Mouse (Mus musculus) kidney, embryonic 16.5 days (tissue): ENCODE measurements at regions not wholly inside any gene's neighbourhood (a gene's known extent, or its start where the extent isn't known, plus 50 kb on each side); places are given as distances from the start of the nearest gene placed in this dataset.

Experiments
- ATAC-seq: fragments of 200-750 bp; cut with Nextera tagmentation; 2 replicates; pipeline ENCODE4 v1.8.0; 2017; ENCODE audit warnings: moderate TSS enrichment; ENCODE audit not compliant: low FRiP score, low TSS enrichment
- H3K27ac ChIP-seq: fragments of 300-500 bp; sonication (generic); 2 replicates; pipeline ENCODE4 v1.5.1; 2014; ENCODE audit warnings: low read length
- H3K27me3 ChIP-seq: fragments of 300-500 bp; sonication (generic); 2 replicates; pipeline ENCODE4 v1.6.1; 2014; ENCODE audit warnings: low read length, control low read depth, mixed read lengths; ENCODE audit not compliant: insufficient read depth
- H3K36me3 ChIP-seq: fragments of 300-500 bp; sonication (generic); 2 replicates; pipeline ENCODE4 v1.6.1; 2014; ENCODE audit warnings: low read length, control low read depth, mixed read lengths; ENCODE audit not compliant: insufficient read depth
- H3K4me1 ChIP-seq: fragments of 300-500 bp; sonication (generic); 2 replicates; pipeline ENCODE4 v1.6.1; 2014; ENCODE audit warnings: low read length, control low read depth, mixed read lengths; ENCODE audit not compliant: insufficient read depth
- H3K4me2 ChIP-seq: fragments of 300-500 bp; sonication (generic); replicated peaks from 2 replicates; pipeline ENCODE4 v1.6.1; 2014; ENCODE audit warnings: low read depth, low read length
- H3K4me3 ChIP-seq: fragments of 300-500 bp; sonication (generic); 2 replicates; pipeline ENCODE4 v1.5.1; 2014; ENCODE audit warnings: mild to moderate bottlenecking, low read length
- H3K9ac ChIP-seq: fragments of 300-500 bp; sonication (generic); replicated peaks from 2 replicates; pipeline ENCODE4 v1.6.1; 2014; ENCODE audit warnings: low read length
- H3K9me3 ChIP-seq: fragments of 300-500 bp; sonication (generic); 2 replicates; pipeline ENCODE4 v1.6.1; 2016; ENCODE audit warnings: low read length, control low read depth
- WGBS: fragments of 180-500 bp; shearing (Covaris S2); extraction: QIAGEN DNeasy Blood & Tissue Kit; methylation state at CpG from one replicate; pipeline ENCODE4 v1.1.7; 2014; 5-methylcytosine and 5-hydroxymethylcytosine counted together

DNA sequence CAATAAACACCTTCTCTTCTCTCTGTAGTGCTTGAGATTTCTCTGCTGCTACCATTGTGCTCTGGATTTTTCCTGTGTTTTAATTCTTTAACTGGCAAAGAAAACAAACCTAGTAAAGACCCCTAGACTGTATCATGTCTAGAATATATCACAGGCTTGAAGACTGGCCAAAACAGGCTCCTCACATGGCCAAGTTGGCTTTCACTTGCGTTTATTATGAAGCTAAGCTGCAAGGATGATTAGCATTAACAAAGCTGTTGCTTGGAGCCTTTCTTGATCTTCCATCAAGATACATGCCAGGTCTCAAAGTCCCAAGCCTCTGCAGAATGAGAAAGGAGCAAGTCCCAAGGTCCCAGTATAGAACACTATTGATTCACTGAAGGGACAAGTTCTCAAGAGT, 551.9 kb upstream of the Klf4 start:
- Histone ChIP-seq H3K36me3 (no peaks in the 10 kb centered on the region), H3K27me3 (no peaks in the 10 kb centered on the region), H3K9me3 (no peaks in the 10 kb centered on the region), H3K9ac (no peak overlapping the region), H3K27ac (no peak overlapping the region), H3K4me2 (no peak overlapping the region), H3K4me3 (no peak overlapping the region), H3K4me1 (no peaks in the 10 kb centered on the region)
- WGBS = 80% methylated on average over 1 of the region's 1 CpGs
- ATAC-seq = no peak

DNA sequence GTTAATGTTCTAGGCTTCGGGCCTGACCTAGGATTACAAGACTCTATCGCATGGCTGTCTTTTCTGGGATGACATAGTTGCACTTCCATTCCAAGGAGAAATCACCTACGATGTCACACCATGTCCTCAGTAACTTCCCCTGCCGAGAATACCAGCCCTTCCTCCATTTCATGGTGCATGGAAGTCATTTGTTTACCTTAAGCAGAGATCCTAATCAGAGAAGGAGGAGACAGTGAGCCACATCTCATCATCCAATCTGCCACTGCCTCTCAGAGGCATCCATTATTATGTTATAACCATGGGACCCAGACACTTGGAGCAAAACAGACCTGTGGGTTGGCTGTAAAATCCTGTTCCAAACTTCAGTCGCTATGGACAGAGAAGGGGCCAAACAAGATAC, 550.1 kb upstream of the Klf4 start:
- H3K9ac ChIP-seq = no peak overlapping the region
- no peak for ATAC-seq
- H3K4me1 ChIP-seq = no peaks in the 10 kb centered on the region
- 78% methylated on average over 5 of the region's 5 CpGs for WGBS
- H3K27me3 ChIP-seq = no peaks in the 10 kb centered on the region
- no peak overlapping the region for H3K27ac ChIP-seq
- H3K4me2 ChIP-seq = no peak overlapping the region
- H3K9me3 ChIP-seq = no peaks in the 10 kb centered on the region
- H3K4me3 ChIP-seq = no peak overlapping the region
- no peaks in the 10 kb centered on the region for H3K36me3 ChIP-seq

DNA sequence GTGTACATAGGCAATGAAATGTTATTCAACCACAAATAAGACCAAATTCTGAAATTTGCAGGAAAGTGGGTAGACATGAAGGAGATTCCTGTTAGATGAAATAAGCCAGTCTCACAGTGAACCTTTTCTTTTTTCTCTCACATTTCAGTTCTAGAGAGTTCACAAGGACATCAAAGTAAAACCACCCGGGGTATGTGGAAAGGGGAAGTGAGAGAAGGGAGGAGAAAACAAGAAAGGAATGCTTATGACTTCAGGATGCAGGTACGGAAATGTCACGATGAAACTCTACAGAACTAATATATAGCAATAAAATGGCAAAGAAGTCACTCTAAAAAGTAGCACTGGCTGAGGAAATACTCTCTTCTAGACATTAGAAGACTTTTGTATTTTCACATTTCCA, 548.7 kb upstream of the Klf4 start:
- Histone ChIP-seq H3K4me1 (no peaks in the 10 kb centered on the region), H3K4me3 (no peak overlapping the region), H3K4me2 (no peak overlapping the region), H3K36me3 (no peaks in the 10 kb centered on the region), H3K9ac (no peak overlapping the region), H3K9me3 (no peaks in the 10 kb centered on the region), H3K27ac (no peak overlapping the region), H3K27me3 (no peaks in the 10 kb centered on the region)
- 55% methylated on average over 3 of the region's 3 CpGs for WGBS
- no peak for ATAC-seq

DNA sequence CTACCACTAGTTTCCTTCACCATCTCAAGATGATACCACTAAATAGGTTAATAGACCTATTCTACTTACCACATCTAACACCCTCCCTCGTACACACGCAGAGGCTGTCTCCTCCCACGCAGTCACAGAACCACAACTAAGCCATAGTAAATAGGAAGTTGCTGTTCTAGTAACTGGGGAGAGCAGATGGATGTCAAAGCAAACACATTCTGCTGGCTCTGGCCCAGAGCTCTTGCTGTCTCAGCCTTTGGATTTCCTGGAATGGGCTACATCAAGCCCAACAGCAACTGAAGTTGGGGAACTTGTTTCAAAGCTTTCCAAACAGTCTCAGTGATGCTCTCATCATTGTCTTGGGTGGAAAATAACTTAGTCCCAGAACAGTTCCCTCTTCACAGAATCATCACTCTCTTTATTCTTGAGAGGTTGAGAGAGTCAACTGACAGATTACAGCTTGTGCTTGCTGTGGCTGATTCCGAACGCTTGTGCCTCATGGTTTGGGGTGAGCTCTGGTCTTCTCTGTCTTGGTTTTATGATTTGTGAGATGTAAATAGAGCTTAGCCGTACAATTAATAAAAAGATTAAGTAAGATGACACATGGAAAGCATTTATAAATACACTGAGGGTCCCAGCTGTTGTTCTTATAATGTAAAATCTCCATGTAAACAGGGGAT, 538.5 kb upstream of the Klf4 start:
- Histone ChIP-seq H3K9me3 (no peaks in the 10 kb centered on the region), H3K9ac (no peak overlapping the region), H3K27ac (no peak overlapping the region), H3K4me3 (no peak overlapping the region), H3K36me3 (no peaks in the 10 kb centered on the region), H3K27me3 (no peaks in the 10 kb centered on the region), H3K4me1 (no peaks in the 10 kb centered on the region), H3K4me2 (no peak overlapping the region)
- 53% methylated on average over 6 of the region's 6 CpGs for WGBS
- ATAC-seq = no peak

DNA sequence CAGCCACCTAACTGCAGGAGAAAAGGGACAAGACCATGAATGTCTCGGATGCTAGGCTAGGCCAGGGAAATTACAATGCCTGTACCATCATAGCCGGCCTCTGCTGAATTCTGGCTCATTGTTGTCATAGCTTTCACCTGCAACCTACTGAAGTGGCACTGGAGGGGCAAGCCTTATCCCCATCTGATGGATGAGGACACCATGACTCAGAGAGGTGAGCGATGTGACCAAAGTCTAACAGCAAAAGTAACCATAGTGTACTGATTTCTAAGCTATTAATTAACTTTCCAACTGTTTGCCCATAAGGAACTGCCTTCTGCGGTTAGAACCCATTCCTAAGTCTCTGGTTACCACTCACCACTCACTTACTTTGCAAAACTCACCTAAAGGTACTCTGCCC, 536.6 kb upstream of the Klf4 start:
- Histone ChIP-seq H3K36me3 (no peaks in the 10 kb centered on the region), H3K9me3 (no peaks in the 10 kb centered on the region), H3K4me3 (no peak overlapping the region), H3K4me1 (no peaks in the 10 kb centered on the region), H3K9ac (no peak overlapping the region), H3K4me2 (no peak overlapping the region), H3K27me3 (no peaks in the 10 kb centered on the region), H3K27ac (no peak overlapping the region)
- ATAC-seq = no peak
- 94% methylated on average over 4 of the region's 4 CpGs for WGBS

DNA sequence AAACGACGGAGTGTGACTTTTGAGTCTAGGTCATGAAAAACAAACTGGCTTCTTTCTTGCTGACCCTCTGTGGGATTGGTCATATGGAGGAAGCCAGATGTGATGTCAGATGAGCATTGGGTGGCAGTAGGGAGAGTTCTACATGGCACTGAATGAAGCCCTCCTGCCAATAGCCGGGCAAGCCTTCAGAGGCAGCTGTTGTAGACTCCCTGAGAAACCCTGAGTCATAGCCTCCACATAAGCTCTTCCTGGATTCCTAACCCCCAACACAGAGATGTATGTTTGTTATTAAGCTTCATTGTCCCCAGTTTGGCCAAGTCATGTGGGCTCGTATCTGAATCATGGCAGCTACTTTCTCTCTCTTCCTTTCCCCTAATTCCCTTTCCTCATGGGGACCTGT, 532.4 kb upstream of the Klf4 start:
- H3K9me3 ChIP-seq = no peaks in the 10 kb centered on the region
- H3K4me3 ChIP-seq = no peak overlapping the region
- no peaks in the 10 kb centered on the region for H3K4me1 ChIP-seq
- ATAC-seq = no peak
- no peaks in the 10 kb centered on the region for H3K36me3 ChIP-seq
- no peak overlapping the region for H3K4me2 ChIP-seq
- no peak overlapping the region for H3K9ac ChIP-seq
- H3K27ac ChIP-seq = no peak overlapping the region
- 94% methylated on average over 4 of the region's 4 CpGs for WGBS
- H3K27me3 ChIP-seq = no peaks in the 10 kb centered on the region

DNA sequence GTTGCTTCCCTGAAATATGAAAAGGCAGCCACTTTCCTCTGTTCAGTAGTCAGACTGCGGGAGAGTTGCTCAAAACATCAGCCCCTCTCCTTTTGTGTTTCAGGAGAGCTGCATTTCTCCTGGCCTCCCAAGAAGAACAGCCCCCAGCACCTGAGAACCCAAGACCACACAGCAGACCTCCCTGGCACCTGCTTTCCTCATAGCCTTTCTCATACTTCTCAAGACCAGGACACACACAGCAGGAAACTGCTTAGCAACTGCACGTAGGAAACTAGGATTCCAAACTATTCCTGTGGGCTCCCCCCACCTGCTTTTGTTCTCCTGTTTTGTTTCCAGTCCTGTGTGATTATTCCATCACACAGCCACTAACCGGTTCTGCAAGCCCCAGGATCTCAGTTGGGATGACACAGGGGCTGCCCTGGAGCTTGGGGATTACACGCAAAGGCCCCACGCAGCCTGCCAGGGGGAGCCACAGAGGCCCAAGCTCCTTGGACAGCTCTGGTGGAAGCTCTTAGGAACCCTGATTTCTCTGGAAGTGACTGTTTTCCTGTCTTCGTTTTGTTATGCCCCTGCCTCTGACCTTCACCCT, 519.6 kb upstream of the Klf4 start:
- no peak overlapping the region for H3K9ac ChIP-seq
- no peak for ATAC-seq
- no peak overlapping the region for H3K27ac ChIP-seq
- 41% methylated on average over 6 of the region's 6 CpGs for WGBS
- no peaks in the 10 kb centered on the region for H3K36me3 ChIP-seq
- no peaks in the 10 kb centered on the region for H3K27me3 ChIP-seq
- H3K4me2 ChIP-seq = no peak overlapping the region
- H3K9me3 ChIP-seq = no peaks in the 10 kb centered on the region
- no peak overlapping the region for H3K4me3 ChIP-seq
- H3K4me1 ChIP-seq = no peaks in the 10 kb centered on the region

DNA sequence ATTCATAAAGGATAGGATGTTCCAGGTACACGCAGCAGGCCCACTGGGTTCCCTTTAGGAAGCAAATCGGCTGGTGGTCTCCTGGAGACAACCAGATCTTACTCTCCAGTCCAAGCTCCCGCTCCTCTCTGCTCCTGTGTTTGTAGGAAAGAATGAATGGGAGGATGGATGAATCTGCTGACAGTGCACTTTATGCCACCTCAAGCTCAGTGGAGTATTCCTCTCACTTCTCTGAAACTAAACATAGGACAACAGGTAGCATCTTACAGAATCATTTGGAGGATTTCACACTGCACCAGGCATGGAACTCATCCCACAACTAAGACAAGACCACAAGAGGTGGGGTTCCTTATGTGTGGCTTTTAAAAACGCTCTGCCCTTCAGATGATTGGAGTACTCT, 507.1 kb upstream of the Klf4 start:
- WGBS = 90% methylated on average over 4 of the region's 4 CpGs
- Histone ChIP-seq H3K4me2 (no peak overlapping the region), H3K9me3 (no peaks in the 10 kb centered on the region), H3K9ac (no peak overlapping the region), H3K36me3 (no peaks in the 10 kb centered on the region), H3K27ac (no peak overlapping the region), H3K4me1 (no peaks in the 10 kb centered on the region), H3K27me3 (no peaks in the 10 kb centered on the region), H3K4me3 (no peak overlapping the region)
- no peak for ATAC-seq

DNA sequence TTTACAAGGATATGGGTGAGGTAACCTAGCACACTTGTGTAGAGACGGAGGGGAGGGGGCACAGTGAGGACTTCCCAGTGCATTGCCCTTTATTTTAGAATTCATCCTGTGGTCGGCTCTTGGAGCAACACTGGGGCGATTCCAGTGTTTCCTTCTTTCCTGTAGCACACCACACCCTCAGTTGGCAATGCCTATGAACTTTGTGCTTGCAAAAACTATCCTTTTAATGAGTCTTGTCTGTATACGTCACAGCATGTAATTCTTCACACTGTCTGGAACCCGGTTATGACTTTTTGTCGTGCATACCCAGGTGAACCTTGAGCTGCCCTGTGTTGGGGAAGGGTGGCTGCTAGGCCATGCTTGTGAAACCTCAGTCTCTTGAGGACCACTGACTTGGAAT, 504.1 kb upstream of the Klf4 start:
- no peak for ATAC-seq
- Histone ChIP-seq H3K4me2 (no peak overlapping the region), H3K36me3 (no peaks in the 10 kb centered on the region), H3K9ac (no peak overlapping the region), H3K4me3 (no peak overlapping the region), H3K27me3 (no peaks in the 10 kb centered on the region), H3K9me3 (no peaks in the 10 kb centered on the region), H3K4me1 (no peaks in the 10 kb centered on the region), H3K27ac (no peak overlapping the region)
- WGBS = 81% methylated on average over 6 of the region's 6 CpGs

DNA sequence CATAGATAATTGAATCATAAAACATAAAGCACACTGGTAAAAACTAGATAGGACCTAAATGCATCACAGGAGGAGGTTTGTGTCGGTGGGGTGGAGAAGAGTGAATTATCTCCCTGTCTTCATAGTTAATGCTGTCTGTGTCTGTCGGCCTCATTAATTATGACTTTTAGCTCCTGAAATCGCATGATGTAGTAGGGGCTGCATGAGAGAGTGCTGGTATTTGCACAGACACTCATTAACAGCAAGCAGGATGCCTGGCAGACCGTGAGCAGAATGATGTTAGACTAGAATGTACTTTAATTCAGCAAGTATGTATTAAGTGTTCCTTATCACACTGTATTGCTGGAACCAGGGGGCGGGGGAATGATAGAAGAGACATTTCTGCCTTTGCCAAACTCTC, 503.3 kb upstream of the Klf4 start:
- H3K27me3 ChIP-seq = no peaks in the 10 kb centered on the region
- H3K9ac ChIP-seq = no peak overlapping the region
- H3K36me3 ChIP-seq = no peaks in the 10 kb centered on the region
- ATAC-seq = no peak
- H3K4me3 ChIP-seq = no peak overlapping the region
- H3K9me3 ChIP-seq = no peaks in the 10 kb centered on the region
- no peaks in the 10 kb centered on the region for H3K4me1 ChIP-seq
- no peak overlapping the region for H3K27ac ChIP-seq
- 48% methylated on average over 5 of the region's 5 CpGs for WGBS
- no peak overlapping the region for H3K4me2 ChIP-seq
